Mouse (Mus musculus) lung, embryonic 14.5 days (tissue): ENCODE data around the gene Gsn. TPM values are rescaled to one million over a fixed set of nuclear protein-coding genes. Genes with fewer than 3 reads are reported as not detected.
A peak's percentile ranks its signal among the peaks of the same experiment; 100 is the strongest.

Experiments
- ATAC-seq: fragments of 200-750 bp; cut with Nextera tagmentation; 2 replicates; pipeline ENCODE4 v1.8.0; 2017; ENCODE audit warnings: mild to moderate bottlenecking, moderate TSS enrichment, moderate library complexity; ENCODE audit not compliant: insufficient read depth
- DNase-seq: peaks from one replicate; pipeline ENCODE4 v3.0.0-alpha.2; 2015
- H3K27ac ChIP-seq: fragments of 300-500 bp; sonication (generic); 2 replicates; pipeline ENCODE4 v1.5.1; 2014; ENCODE audit warnings: low read depth, mild to moderate bottlenecking, moderate library complexity
- H3K27me3 ChIP-seq: fragments of 300-500 bp; sonication (generic); 2 replicates; pipeline ENCODE4 v1.6.1; 2014; ENCODE audit warnings: low read length, control low read depth; ENCODE audit not compliant: insufficient read depth
- H3K36me3 ChIP-seq: fragments of 300-500 bp; sonication (generic); 2 replicates; pipeline ENCODE4 v1.6.1; 2014; ENCODE audit warnings: control low read depth; ENCODE audit not compliant: insufficient read depth
- H3K4me1 ChIP-seq: fragments of 300-500 bp; sonication (generic); 2 replicates; pipeline ENCODE4 v1.6.1; 2014; ENCODE audit warnings: antibody characterized with exemption, control low read depth; ENCODE audit not compliant: insufficient read depth
- H3K4me2 ChIP-seq: fragments of 300-500 bp; sonication (generic); 2 replicates; pipeline ENCODE4 v1.6.1; 2014; ENCODE audit warnings: mild to moderate bottlenecking
- H3K4me3 ChIP-seq: fragments of 300-500 bp; sonication (generic); 2 replicates; pipeline ENCODE4 v1.5.1; 2014; ENCODE audit warnings: low read depth, low read length
- H3K9ac ChIP-seq: fragments of 300-500 bp; sonication (generic); 2 replicates; pipeline ENCODE4 v1.6.1; 2014
- H3K9me3 ChIP-seq: fragments of 300-500 bp; sonication (generic); 2 replicates; pipeline ENCODE4 v1.6.1; 2016; ENCODE audit warnings: low read depth, low read length, control low read depth
- CTCF ChIP-seq: IDR thresholded peaks from 2 replicates; pipeline ENCODE4 v1.5.1; 2016; ENCODE audit warnings: antibody characterized with exemption, low read depth
- WGBS: fragments of 180-500 bp; shearing (Covaris S2); extraction: QIAGEN DNeasy Blood & Tissue Kit; methylation state at CpG from one replicate; pipeline ENCODE4 v1.1.7; 2014; 5-methylcytosine and 5-hydroxymethylcytosine counted together
- polyA plus RNA-seq: library from polyadenylated mRNA; unstranded; fragments of >200 nt; fragmentation: Nextera tagmentation; extraction: Ambion mirVana; gene quantifications from 2 replicates; pipeline ENCODE4 v1.2.1, GENCODE M21; 2014

The Gsn gene
- polyA plus RNA-seq, 1 experiment from 2014 or later: 95.9 TPM

DNA sequence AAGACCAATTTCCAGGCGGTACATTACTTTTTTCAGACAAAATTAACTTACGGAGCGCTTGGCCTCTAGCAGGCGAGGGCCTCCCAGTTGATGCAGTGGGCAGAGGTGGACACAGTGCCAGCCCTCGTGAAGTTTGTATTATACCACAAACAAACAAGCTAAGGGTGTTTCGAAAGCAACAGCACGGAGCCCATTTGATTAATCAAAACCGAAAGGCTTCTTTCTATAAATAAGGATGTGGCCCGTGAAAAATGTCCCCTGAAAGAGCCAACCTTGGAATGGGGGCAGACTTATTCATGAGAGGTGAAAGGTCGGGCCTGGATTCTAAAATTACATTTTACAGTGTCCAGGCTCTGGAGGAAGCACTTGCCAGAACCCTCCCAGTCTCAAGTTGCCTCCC, 81.2 kb downstream of the Gsn start:
- no peaks in the 10 kb centered on the region for H3K9me3 ChIP-seq
- WGBS: 38% methylated on average over 10 of the region's 10 CpGs
- peak; percentile 30 for DNase-seq
- H3K4me2 ChIP-seq: peak overlapping the region; percentile 98
- no peak for TF ChIP-seq CTCF
- peak overlapping the region; percentile 50 for H3K9ac ChIP-seq
- peak overlapping the region; percentile 88 for H3K27ac ChIP-seq
- no peaks in the 10 kb centered on the region for H3K4me1 ChIP-seq
- peak overlapping the region; percentile 71 for H3K4me3 ChIP-seq
- no peaks in the 10 kb centered on the region for H3K36me3 ChIP-seq
- ATAC-seq: no peak; the same call in 1 of the 2 replicates
- 0 out of 2 replicates have a peak, but pooled peaks cover 3% of the 10 kb centered on the region for H3K27me3 ChIP-seq

DNA sequence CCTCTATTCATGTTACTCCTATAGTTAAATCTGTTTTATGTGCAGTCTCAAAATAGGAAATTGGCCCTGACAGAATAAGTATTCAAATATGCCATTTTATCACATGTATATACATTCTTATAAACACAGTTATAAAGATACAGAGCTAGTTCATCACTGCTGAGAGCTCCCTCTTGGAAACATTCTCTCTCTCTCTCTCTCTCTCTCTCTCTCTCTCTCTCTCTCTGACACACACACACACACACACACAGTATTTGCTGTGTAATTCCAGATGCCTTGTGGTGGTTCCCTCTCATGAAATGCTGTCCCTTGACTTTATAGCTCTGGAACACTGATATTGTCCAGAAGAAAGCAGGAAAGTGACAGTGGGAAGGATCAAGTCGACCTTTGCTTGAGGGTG, 81.9 kb downstream of the Gsn start:
- DNase-seq: no peak
- no peak overlapping the region for H3K27ac ChIP-seq
- 70% methylated on average over 1 of the region's 1 CpGs for WGBS

GRCm38 (mm10) chr2:35338707-35339106, 82.5 kb downstream of the Gsn start:
- no peak for TF ChIP-seq CTCF
- no peak overlapping the region for H3K9ac ChIP-seq
- H3K36me3 ChIP-seq: no peaks in the 10 kb centered on the region
- no peak overlapping the region for H3K4me3 ChIP-seq
- no peak overlapping the region for H3K27ac ChIP-seq
- H3K4me2 ChIP-seq: no peak overlapping the region
- DNase-seq: peak; percentile 36
- no peaks in the 10 kb centered on the region for H3K4me1 ChIP-seq
- no peak for ATAC-seq
- H3K9me3 ChIP-seq: no peaks in the 10 kb centered on the region
- H3K27me3 ChIP-seq: 0 out of 2 replicates have a peak, but pooled peaks cover 3% of the 10 kb centered on the region
- 58% methylated on average over 6 of the region's 6 CpGs for WGBS

More for the DNA sequence above, 81.9 kb downstream of the Gsn start:
- TF ChIP-seq CTCF: no peak
- no peak overlapping the region for H3K9ac ChIP-seq
- no peak overlapping the region for H3K4me3 ChIP-seq
- H3K36me3 ChIP-seq: no peaks in the 10 kb centered on the region
- H3K4me1 ChIP-seq: no peaks in the 10 kb centered on the region
- 0 out of 2 replicates have a peak, but pooled peaks cover 3% of the 10 kb centered on the region for H3K27me3 ChIP-seq
- H3K9me3 ChIP-seq: no peaks in the 10 kb centered on the region
- H3K4me2 ChIP-seq: no peak overlapping the region
- ATAC-seq: no peak

DNA sequence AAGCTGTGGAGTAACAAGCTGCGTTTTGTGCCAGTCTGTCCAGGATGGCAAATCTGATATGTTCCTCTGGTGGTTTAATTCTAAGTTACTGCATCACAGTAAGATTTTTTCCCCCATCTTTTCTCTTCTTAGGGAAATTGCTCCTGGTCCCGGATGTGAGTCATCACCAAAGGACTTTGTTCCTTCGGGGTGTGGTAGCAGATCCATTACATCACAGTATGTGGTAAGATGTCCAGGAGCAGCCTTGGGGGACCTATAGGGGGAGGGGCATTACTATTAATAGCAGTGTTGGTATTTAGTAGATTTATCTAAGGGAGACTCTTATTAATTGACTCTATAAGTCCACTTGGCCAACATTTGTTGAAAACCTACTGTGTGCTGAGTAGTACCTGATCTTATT, 86.4 kb downstream of the Gsn start:
- no peak overlapping the region for H3K4me2 ChIP-seq
- ATAC-seq: no peak
- 72% methylated on average over 3 of the region's 3 CpGs for WGBS
- no peaks in the 10 kb centered on the region for H3K36me3 ChIP-seq
- H3K9ac ChIP-seq: no peak overlapping the region
- H3K27ac ChIP-seq: no peak overlapping the region
- no peak for DNase-seq
- no peaks in the 10 kb centered on the region for H3K27me3 ChIP-seq
- H3K9me3 ChIP-seq: no peaks in the 10 kb centered on the region
- TF ChIP-seq CTCF: no peak
- no peak overlapping the region for H3K4me3 ChIP-seq
- no peaks in the 10 kb centered on the region for H3K4me1 ChIP-seq

GRCm38 (mm10) chr2:35345984-35346383, 89.8 kb downstream of the Gsn start:
- peak; percentile 27 for DNase-seq
- no peak for TF ChIP-seq CTCF
- 47% methylated on average over 2 of the region's 2 CpGs for WGBS

GRCm38 (mm10) chr2:35349184-35349583, 93.0 kb downstream of the Gsn start:
- ATAC-seq (peak; percentile 47; the same call in 1 of the 2 replicates), DNase-seq (peak; percentile 82)
- H3K4me3 ChIP-seq: no peak overlapping the region
- H3K4me1 ChIP-seq: no peaks in the 10 kb centered on the region
- 47% methylated on average over 5 of the region's 5 CpGs for WGBS
- H3K27me3 ChIP-seq: no peaks in the 10 kb centered on the region
- H3K36me3 ChIP-seq: no peaks in the 10 kb centered on the region
- H3K9ac ChIP-seq: no peak overlapping the region
- TF ChIP-seq CTCF: peak; percentile 76
- H3K9me3 ChIP-seq: no peaks in the 10 kb centered on the region
- no peak overlapping the region for H3K27ac ChIP-seq
- no peak overlapping the region for H3K4me2 ChIP-seq

More at GRCm38 (mm10) chr2:35345984-35346383, 89.8 kb downstream of the Gsn start:
- Histone ChIP-seq H3K27ac (no peak overlapping the region), H3K4me3 (no peak overlapping the region), H3K4me1 (no peaks in the 10 kb centered on the region), H3K36me3 (no peaks in the 10 kb centered on the region), H3K9ac (no peak overlapping the region), H3K9me3 (no peaks in the 10 kb centered on the region), H3K27me3 (no peaks in the 10 kb centered on the region), H3K4me2 (no peak overlapping the region)
- no peak for ATAC-seq

Other genes starting within 250 kb of the Gsn start
- gene Hc, start 194.9 kb upstream of the Gsn start, polyA plus RNA-seq: 0.49 and 1.5 TPM in 2 replicates
- 0.15 TPM in 1 of 2 replicates, not detected in the other for gene AI182371, start 154.8 kb upstream of the Gsn start, polyA plus RNA-seq
- 30.5 and 30.8 TPM in 2 replicates for gene Cntrl, start 146.9 kb upstream of the Gsn start, polyA plus RNA-seq
- gene Rab14, start 55.3 kb upstream of the Gsn start, polyA plus RNA-seq: 301 and 305 TPM in 2 replicates
- gene Stom, start 80.6 kb downstream of the Gsn start, polyA plus RNA-seq: 30.6 and 33.3 TPM in 2 replicates
- gene 4930568D16Rik, start 111.3 kb downstream of the Gsn start, polyA plus RNA-seq: not detected in 2 replicates
- gene 4930402F06Rik, start 140.8 kb downstream of the Gsn start, polyA plus RNA-seq: not detected in 2 replicates
- 16.4 and 16.9 TPM in 2 replicates for gene Ggta1, start 206.9 kb downstream of the Gsn start, polyA plus RNA-seq